Mouse (Mus musculus) ES-CJ7 (cell line): Measurements from ENCODE around the gene Hrh1.
"Not testable (repeated sequence)": the region's sequence is repeated elsewhere in the genome, so short reads cannot be mapped to it uniquely, and the experiment has no call there.

ENCODE experiments used
- DNase-seq: peaks from one replicate; pipeline ENCODE4 v3.0.0; 2011; ENCODE audit warnings: low read depth, low spot score

The Hrh1 gene

DNA sequence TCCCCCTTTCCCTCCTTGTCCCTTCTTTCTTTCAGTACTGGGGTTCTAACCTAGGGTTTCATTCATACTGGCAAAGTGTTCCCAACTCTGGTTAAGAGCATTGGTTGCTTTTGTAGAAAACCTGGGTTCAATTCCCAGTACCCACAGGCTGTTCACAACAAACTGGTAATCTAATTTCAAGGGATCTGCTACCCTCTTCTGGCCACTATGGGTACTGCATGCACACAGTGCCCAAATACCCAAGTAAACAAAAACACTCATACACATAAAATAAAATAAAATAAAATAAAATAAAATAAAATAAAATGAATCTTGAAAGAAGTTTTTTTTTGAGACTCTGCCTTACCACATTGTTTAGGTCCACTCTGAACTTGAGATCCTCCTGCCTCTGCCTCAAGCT, 63.8 kb downstream of the Hrh1 start:
- peak; percentile 60 for DNase-seq

DNA sequence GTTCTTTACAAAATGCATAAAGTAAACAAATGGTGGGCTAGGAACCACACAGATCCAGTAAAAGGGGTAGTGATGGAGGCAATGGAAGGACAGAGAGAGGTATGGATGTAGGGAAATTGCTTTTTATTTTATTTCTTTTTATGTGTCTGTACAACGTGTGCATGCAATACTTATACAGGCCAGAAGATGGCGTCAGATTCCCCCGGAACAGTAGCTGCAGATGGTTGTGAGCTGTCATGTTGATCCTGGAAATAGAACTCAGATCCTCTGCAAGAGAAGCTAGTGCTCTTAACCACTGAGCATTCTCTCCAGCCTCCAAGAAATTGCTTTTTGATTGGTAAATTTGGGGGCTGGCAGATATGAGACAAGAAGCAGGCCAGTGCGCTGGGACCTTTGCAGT, 65.0 kb downstream of the Hrh1 start:
- peak; percentile 55 for DNase-seq

DNA sequence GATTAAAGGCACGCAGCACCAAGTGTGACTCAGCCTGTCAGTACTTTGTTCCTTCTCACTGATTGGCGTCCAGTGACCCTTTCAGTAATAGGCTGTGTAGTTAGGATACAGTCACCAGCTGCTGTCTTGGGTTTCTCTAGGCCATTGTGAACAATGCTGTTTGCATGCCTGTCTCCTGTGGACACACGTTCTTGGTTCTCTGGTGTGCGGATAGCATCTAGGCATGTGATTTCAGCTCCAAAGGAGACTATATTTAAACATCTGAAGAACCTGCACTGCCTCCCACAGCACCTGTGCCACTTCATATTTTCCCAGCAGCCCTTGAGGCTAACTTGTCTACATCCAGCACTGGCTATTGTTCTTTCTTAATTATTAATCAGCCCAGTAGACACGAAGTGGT, 75.8 kb downstream of the Hrh1 start:
- DNase-seq, result no peak

DNA sequence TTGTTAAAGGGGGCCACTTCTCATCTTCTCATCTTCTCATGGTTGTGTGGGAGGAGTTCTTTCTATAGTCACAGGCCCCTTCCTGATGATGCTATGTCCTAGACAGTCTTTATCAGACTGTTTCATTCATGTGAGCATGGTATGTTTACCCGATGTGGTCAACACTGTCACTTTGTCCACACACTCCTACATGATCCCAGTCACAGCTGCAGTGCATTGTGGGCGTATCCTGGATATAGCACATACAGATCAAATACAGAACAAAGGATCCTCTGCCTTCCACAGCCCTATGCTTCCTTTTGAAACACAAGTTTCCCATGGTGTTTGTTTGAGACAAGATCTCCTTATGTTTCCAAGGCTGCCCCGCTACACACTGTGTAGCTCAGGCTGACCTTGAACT, 76.3 kb downstream of the Hrh1 start:
- no peak for DNase-seq

DNA sequence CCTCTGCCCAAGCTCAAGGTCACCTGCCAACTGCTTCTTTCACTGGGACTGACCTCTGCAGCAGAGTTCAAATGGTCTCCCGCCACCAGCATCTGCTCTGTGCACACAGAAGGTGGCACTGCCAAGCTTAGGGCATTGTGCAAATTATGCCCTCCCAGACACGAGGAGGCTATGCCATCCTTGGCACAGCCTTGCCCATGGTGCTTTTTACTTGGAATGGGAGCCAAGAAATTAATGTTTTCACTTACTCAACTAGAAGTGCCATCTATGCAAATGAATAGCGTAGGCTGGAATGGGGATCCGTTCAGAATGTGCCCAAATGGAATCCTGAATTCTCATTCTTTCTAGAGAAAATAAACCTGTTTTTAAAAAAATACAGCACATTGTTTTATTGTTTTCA, 77.2 kb downstream of the Hrh1 start:
- DNase-seq, result no peak

DNA sequence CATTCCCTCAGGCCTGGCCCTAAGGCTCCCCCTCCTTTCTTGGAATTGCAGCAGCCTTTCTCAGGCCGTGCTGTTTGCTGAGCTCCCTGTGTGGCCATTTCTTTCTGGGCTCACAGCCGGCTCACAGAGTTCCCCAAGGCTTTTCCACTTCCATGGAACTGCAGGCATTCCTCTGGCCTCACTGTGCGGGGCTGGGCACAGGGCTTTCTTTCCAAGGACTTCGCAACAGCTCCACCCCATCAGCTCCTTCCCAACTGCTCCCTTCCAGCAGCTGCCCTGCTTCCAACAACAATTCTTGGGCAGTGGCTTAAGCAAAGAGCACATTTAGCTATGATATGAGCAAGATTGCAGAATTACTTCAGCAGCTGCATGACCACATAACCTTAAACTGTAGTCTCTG, 81.0 kb downstream of the Hrh1 start:
- DNase-seq, result no peak

DNA sequence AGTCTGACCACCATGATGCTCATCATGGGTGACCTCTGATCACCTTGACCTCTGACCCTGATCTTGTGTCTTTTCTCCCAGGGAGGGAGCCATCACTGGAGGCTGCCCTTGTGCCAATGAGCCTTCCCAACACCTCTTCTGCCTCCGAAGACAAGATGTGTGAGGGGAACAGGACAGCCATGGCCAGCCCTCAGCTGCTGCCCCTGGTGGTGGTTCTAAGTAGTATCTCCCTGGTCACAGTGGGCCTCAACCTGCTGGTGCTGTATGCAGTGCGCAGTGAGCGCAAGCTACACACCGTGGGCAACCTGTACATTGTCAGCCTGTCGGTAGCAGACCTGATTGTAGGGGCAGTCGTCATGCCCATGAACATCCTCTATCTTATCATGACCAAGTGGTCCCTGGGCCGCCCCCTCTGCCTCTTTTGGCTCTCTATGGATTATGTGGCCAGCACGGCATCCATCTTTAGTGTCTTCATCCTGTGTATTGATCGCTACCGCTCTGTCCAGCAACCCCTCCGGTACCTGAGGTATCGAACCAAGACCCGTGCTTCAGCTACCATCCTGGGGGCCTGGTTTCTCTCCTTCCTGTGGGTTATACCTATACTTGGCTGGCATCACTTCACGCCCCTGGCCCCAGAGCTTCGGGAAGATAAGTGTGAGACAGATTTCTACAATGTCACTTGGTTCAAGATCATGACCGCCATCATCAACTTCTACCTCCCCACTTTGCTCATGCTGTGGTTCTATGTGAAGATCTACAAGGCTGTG, 82.1 kb downstream of the Hrh1 start:
- DNase-seq, result peak; percentile 15

DNA sequence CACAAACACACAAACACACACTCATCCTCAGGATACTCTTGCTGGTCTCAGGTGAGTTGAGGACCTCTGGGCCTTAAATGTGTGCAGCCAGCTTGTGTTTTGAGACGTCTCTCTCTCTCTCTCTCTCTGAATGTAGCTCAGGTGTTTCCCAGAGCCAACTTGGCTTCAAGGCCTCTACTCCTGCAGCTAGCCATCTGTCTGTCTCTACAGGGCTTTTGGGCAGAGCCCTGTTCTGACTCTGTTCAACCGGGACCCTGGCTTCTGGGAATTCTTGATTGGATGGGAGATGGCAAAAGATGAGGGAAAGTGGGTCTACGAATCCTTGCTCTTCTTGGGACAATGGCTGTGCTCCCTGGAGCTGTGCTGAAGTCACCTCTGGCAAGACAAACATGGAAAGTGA, 91.6 kb downstream of the Hrh1 start:
- no peak for DNase-seq

DNA sequence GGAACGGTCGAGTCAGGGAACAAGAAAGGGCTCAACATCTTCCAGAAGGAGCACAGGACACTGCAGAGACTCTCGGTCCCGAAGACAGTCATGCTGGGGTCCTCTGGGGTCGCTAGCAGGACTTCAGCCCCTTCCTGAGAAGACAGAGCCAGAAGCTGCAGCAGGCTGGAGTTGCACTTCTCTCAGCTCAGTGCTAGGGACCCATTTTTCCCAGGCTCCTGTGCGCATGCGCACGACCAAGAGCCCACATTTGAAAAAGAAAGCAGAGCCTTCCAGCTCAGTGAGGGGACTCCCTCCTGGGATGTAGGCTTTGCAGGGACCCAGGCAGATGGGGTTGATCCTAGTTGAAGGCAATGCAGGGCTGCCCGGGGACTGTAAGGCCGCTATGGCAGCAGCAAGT, 94.9 kb downstream of the Hrh1 start:
- not testable (repeated sequence) for DNase-seq

DNA sequence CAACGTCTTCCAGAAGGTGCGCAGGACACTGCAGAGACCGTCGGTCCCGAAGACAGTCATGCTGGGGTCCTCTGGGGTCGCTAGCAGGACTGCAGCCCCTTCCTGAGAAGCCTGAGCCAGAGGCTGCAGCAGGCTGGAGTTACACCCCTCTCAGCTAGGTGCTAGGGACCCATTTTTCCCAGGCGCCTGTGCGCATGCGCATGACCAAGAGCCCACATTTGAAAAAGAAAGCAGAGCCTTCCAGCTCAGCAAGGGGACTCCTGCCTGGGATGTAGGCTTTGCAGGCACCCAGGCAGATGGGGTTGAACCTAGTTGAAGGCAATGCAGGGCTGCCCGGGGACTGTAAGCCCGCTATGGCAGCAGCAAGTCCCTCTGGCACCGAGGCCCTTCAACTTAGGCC, 97.3 kb downstream of the Hrh1 start:
- peak; percentile 23 for DNase-seq

DNA sequence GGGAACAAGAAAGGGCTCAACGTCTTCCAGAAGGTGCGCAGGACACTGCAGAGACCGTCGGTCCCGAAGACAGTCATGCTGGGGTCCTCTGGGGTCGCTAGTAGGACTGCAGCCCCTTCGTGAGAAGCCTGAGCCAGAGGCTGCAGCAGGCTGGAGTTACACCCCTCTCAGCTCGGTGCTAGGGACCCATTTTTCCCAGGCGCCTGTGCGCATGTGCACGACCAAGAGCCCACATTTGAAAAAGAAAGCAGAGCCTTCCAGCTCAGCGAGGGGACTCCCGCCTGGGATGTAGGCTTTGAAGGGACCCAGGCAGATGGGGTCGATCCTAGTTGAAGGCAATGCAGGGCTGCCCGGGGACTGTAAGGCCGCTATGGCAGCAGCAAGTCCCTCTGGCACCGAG, 116.3 kb downstream of the Hrh1 start:
- DNase-seq, result not testable (repeated sequence)

DNA sequence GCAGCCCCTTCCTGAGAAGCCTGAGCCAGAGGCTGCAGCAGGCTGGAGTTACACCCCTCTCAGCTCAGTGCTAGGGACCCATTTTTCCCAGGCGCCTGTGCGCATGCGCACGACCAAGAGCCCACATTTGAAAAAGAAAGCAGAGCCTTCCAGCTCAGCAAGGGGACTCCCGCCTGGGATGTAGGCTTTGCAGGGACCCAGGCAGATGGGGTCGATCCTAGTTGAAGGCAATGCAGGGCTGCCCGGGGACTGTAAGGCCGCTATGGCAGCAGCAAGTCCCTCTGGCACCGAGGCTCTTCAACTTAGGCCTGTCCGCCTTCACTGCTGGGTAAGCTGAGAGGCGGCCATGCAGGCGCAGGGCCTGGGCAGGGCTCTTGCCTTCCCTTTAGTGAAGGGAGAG, 131.0 kb downstream of the Hrh1 start:
- DNase-seq, result not testable (repeated sequence)
